Mouse (Mus musculus) kidney, adult 2 months (tissue): ENCODE data around the gene Pa2g4.

Source experiments
- CTCF ChIP-seq: fragments of 200-500 bp; conservative IDR thresholded peaks from 2 replicates; pipeline ENCODE4 v1.5.1; 2011; ENCODE audit warnings: low read depth, mild to moderate bottlenecking, control low read depth, low read length, moderate library complexity, mixed read lengths; ENCODE audit not compliant: insufficient read depth, insufficient read length
- POLR2A ChIP-seq: fragments of 200-500 bp; IDR thresholded peaks from one replicate; pipeline ENCODE4 v1.6.1; 2011; ENCODE audit warnings: low read depth, low read length, control low read depth

DNA sequence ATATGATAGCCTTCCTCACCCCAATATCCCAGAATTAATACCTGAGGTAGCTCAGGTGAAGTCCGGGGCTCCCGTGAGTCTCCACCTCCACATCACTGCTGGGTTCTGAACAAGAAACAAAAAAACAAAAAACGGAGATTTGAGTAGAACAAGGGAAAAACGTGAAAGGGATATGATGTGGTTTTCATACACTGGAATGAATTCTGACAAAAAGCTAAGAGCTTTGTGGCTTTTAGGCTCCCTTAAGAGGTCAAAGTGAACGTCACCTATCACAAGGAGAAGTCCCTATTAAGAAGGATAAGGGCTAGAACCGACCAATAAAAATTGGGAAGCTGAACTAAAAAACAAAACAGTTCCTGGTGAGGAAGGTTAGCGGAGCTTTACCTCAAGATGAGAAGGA lies 19.0 kb downstream of the Pa2g4 start:
- TF ChIP-seq CTCF (no peak), POLR2A (no peak)
